ENCODE assay signal across 11 mouse cellular contexts in genomic region chr1:136130107-136130506, GRCm38 (mm10). TPM values are rescaled to one million over a fixed set of nuclear protein-coding genes. Genes with fewer than 3 reads are reported as not detected.
DNase-seq lines count a peak whose midpoint lies in the region; ATAC-seq and TF ChIP-seq lines count a peak whose summit lies in the region.
"Had no signal": no experiment of that assay in that cellular context is flagged by ENCODE, and none has a peak within 500 bp of the region (broad histone marks: within the 10 kb centered on the region; RNA-seq: fewer than 3 reads in every experiment).

No protein-coding gene starts in this region.

- TF ChIP-seq POLR2A in testis, adult 2 months (IDR thresholded peaks at IDR 0.05; ENCODE audit: control insufficient read depth, low read depth, low read length), result no peak

- H3K27ac ChIP-seq in forebrain, embryonic 10.5 days, result peak overlapping the region; percentile 92; the same call in 1 of the 2 replicates
- H3K27ac ChIP-seq in forebrain, embryonic 11.5 days (ENCODE audit: low read depth, low read length), result no peak overlapping the region
- H3K27ac ChIP-seq in testis, adult 2 months (ENCODE audit: control insufficient read depth, insufficient read depth, low read depth, low read length), result no peak overlapping the region
- H3K27ac ChIP-seq in limb, embryonic 10.5 days, result peak overlapping the region; percentile 93

- H3K4me3 ChIP-seq in forebrain, embryonic 10.5 days, result peak overlapping the region; percentile 92; the same call in 1 of the 2 replicates
- no peak overlapping the region for H3K4me3 ChIP-seq in forebrain, embryonic 11.5 days (ENCODE audit: low read depth, low read length)
- peak overlapping the region; percentile 41 for H3K4me3 ChIP-seq in testis, adult 2 months (ENCODE audit: control insufficient read depth, low read depth, low read length)
- H3K4me3 ChIP-seq in limb, embryonic 10.5 days, result peak overlapping the region; percentile 79

- 68% methylated on average over 3 of the region's 3 CpGs for WGBS in forebrain, embryonic 10.5 days
- WGBS in forebrain, embryonic 11.5 days, result 66% methylated on average over 3 of the region's 3 CpGs
- WGBS in limb, embryonic 10.5 days, result 69% methylated on average over 3 of the region's 3 CpGs

- H3K9ac ChIP-seq in forebrain, embryonic 11.5 days (ENCODE audit: low read length), result no peak overlapping the region

- H3K9me3 ChIP-seq in forebrain, embryonic 10.5 days, result no peaks in the 10 kb centered on the region
- H3K9me3 ChIP-seq in forebrain, embryonic 11.5 days (ENCODE audit: control insufficient read depth, low read length), result no peaks in the 10 kb centered on the region
- H3K9me3 ChIP-seq in limb, embryonic 10.5 days (replicated peaks), result 0 out of 2 replicates have a peak, but pooled peaks cover 1% of the 10 kb centered on the region

- no peak for TF ChIP-seq CTCF in testis, adult 2 months (IDR thresholded peaks at IDR 0.05; ENCODE audit: control insufficient read depth, insufficient read depth, insufficient replicate concordance, low read depth, low read length)

- peaks cover 56% of the 10 kb centered on the region for H3K27me3 ChIP-seq in forebrain, embryonic 10.5 days (ENCODE audit: poor library complexity, severe bottlenecking)
- H3K27me3 ChIP-seq in forebrain, embryonic 11.5 days (ENCODE audit: control insufficient read depth, insufficient read depth, low read length), result peaks cover 2% of the 10 kb centered on the region
- no peaks in the 10 kb centered on the region for H3K27me3 ChIP-seq in testis, adult 2 months (ENCODE audit: control insufficient read depth, insufficient read depth, low read length)
- H3K27me3 ChIP-seq in limb, embryonic 10.5 days (ENCODE audit: low read depth, poor library complexity, severe bottlenecking), result peaks cover 10% of the 10 kb centered on the region; the same call in 1 of the 2 replicates

- no peaks in the 10 kb centered on the region for H3K36me3 ChIP-seq in forebrain, embryonic 10.5 days (replicated peaks)
- no peaks in the 10 kb centered on the region for H3K36me3 ChIP-seq in forebrain, embryonic 11.5 days (ENCODE audit: control insufficient read depth, insufficient read depth, low read length)
- no peaks in the 10 kb centered on the region for H3K36me3 ChIP-seq in testis, adult 2 months (ENCODE audit: control insufficient read depth, insufficient read depth, low read length)
- H3K36me3 ChIP-seq in limb, embryonic 10.5 days, result no peaks in the 10 kb centered on the region

- no peak for ATAC-seq in forebrain, embryonic 11.5 days (replicated peaks; ENCODE audit: low FRiP score)
- no peak for ATAC-seq in frontal cortex, adult (ENCODE audit: low TSS enrichment)

- DNase-seq in forebrain, embryonic 10.5 days (ENCODE audit: extremely low spot score, low spot score), result no peak
- no peak for DNase-seq in forebrain, embryonic 11.5 days (ENCODE audit: low spot score)
- no peak for DNase-seq in testis, postnatal 14 days (ENCODE audit: low spot score)
- no peak for DNase-seq in limb, embryonic 10.5 days (ENCODE audit: low spot score)
- no peak for DNase-seq in embryo, embryonic 9.5 days (ENCODE audit: extremely low spot score)
- DNase-seq in frontal cortex, postnatal 25 days (ENCODE audit: low spot score in 2 of 2), result no peak
- DNase-seq: kidney, postnatal 14 days; right cerebral cortex, adult 18-20 months; thymus, postnatal 4 days had no signal

- H3K4me1 ChIP-seq in forebrain, embryonic 10.5 days, result peaks cover 62% of the 10 kb centered on the region
- peaks cover 11% of the 10 kb centered on the region for H3K4me1 ChIP-seq in forebrain, embryonic 11.5 days (replicated peaks; ENCODE audit: control insufficient read depth, insufficient read depth, low read length)
- peaks cover 25% of the 10 kb centered on the region for H3K4me1 ChIP-seq in testis, adult 2 months (ENCODE audit: control insufficient read depth, insufficient read depth, low read length)
- H3K4me1 ChIP-seq in limb, embryonic 10.5 days, result peaks cover 85% of the 10 kb centered on the region

- no peak overlapping the region for H3K4me2 ChIP-seq in forebrain, embryonic 11.5 days (ENCODE audit: low read depth, low read length, severe bottlenecking)

RNA-seq across cellular contexts. Expression of gene Kif21b, which starts 1.1 kb away (rescaled TPM):
- polyA plus RNA-seq in forebrain, embryonic 10.5 days (2016; fragmentation: Nextera tagmentation; extraction: Ambion mirVana), result 5.8 and 8.8 TPM in 2 replicates
- polyA plus RNA-seq in forebrain, embryonic 11.5 days (2014; fragmentation: Nextera tagmentation; extraction: Ambion mirVana), result 16.4 and 19.1 TPM in 2 replicates
- polyA plus RNA-seq in testis, adult 2 months (2012; rRNA removed), result 23.9 and 35.6 TPM in 2 replicates
- polyA plus RNA-seq in limb, embryonic 10.5 days (2016; fragmentation: Nextera tagmentation; extraction: Ambion mirVana), result 7.2 and 10.9 TPM in 2 replicates

Comparison
In these comparisons a context has a peak if more than half of its experiments do, and no peak if none do; other contexts are left out.
1. H3K27ac ChIP-seq: peak in forebrain, embryonic 10.5 days (single experiment) and limb, embryonic 10.5 days (single experiment); none in forebrain, embryonic 11.5 days (single experiment) and testis, adult 2 months (single experiment).